Mouse (Mus musculus) midbrain, embryonic 16.5 days (tissue): ENCODE measurements at regions not wholly inside any gene's neighbourhood (a gene's known extent, or its start where the extent isn't known, plus 50 kb on each side); places are given as distances from the start of the nearest gene placed in this dataset.

ENCODE experiments used
- ATAC-seq: fragments of 200-750 bp; cut with Nextera tagmentation; 2 replicates; pipeline ENCODE4 v1.8.0; 2017; ENCODE audit warnings: moderate TSS enrichment
- H3K27ac ChIP-seq: fragments of 300-500 bp; sonication (generic); 2 replicates; pipeline ENCODE4 v1.5.1; 2014; ENCODE audit warnings: mild to moderate bottlenecking, low read length, mixed read lengths
- H3K27me3 ChIP-seq: fragments of 300-500 bp; sonication (generic); 2 replicates; pipeline ENCODE4 v1.6.1; 2014; ENCODE audit warnings: low read depth, low read length, mixed read lengths; ENCODE audit not compliant: control insufficient read depth, insufficient read depth
- H3K36me3 ChIP-seq: fragments of 300-500 bp; sonication (generic); 2 replicates; pipeline ENCODE4 v1.6.1; 2014; ENCODE audit warnings: mild to moderate bottlenecking, low read length, moderate library complexity, mixed read lengths; ENCODE audit not compliant: control insufficient read depth, insufficient read depth
- H3K4me1 ChIP-seq: fragments of 300-500 bp; sonication (generic); 2 replicates; pipeline ENCODE4 v1.6.1; 2014; ENCODE audit warnings: mild to moderate bottlenecking, low read length, mixed read lengths; ENCODE audit not compliant: control insufficient read depth, insufficient read depth
- H3K4me2 ChIP-seq: fragments of 300-500 bp; sonication (generic); 2 replicates; pipeline ENCODE4 v1.6.1; 2014; ENCODE audit warnings: mild to moderate bottlenecking, low read length, mixed read lengths
- H3K4me3 ChIP-seq: fragments of 300-500 bp; sonication (generic); 2 replicates; pipeline ENCODE4 v1.5.1; 2014; ENCODE audit warnings: low read depth, mild to moderate bottlenecking, low read length, moderate library complexity, mixed read lengths
- H3K9ac ChIP-seq: fragments of 300-500 bp; sonication (generic); 2 replicates; pipeline ENCODE4 v1.6.1; 2014; ENCODE audit warnings: low read depth, low read length, mixed read lengths
- H3K9me3 ChIP-seq: fragments of 300-500 bp; sonication (generic); replicated peaks from 2 replicates; pipeline ENCODE4 v1.6.1; 2014; ENCODE audit warnings: mild to moderate bottlenecking, low read length, mixed read lengths; ENCODE audit not compliant: control insufficient read depth, poor library complexity, severe bottlenecking
- WGBS: fragments of 180-500 bp; shearing (Covaris S2); extraction: QIAGEN DNeasy Blood & Tissue Kit; methylation state at CpG from one replicate; pipeline ENCODE4 v1.1.7; 2014; 5-methylcytosine and 5-hydroxymethylcytosine counted together

DNA sequence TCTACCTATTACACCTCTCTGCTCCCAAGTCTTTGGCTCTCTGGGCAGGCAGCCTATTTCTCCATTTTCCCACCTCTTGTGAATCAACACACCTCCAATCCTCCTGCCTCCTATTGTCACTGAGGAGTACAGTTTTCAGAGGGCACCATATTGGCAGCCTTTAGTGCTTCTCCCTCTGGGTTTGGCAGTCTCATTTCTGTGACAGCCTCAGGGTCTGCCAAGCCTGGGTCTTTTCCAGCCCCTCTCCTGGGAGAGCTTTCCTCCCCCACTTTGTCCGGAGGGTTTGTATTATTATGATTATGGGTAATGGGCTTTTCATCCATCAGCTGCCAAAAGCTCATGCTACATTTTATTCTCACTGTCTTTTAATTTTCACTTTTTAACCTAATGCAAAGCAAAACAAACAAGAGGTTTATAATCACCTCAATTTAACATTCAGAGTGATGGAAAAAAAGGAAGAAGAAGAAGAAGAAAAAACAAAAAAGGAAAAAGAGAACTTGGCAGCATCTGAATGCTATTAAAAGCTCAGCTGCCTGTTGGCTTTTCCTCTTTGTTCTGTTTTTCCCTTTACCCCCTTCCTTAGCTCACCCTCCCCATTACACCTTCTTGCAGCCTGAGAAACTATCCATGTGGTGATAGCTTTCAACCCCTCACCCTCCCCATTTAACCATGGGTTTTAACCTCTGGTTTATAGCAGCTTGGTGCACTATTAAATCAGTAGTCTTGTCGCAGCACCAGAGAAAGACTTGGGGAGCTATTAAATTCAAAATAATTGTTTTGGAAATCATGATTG lies 790.5 kb upstream of the Cdh8 start:
- 32% methylated on average over 2 of the region's 2 CpGs for WGBS
- no peaks in the 10 kb centered on the region for H3K4me1 ChIP-seq
- H3K27me3 ChIP-seq, result no peaks in the 10 kb centered on the region
- ATAC-seq, result peak; percentile 80
- H3K27ac ChIP-seq, result no peak overlapping the region
- H3K36me3 ChIP-seq, result no peaks in the 10 kb centered on the region
- no peak overlapping the region for H3K9ac ChIP-seq
- H3K4me3 ChIP-seq, result no peak overlapping the region
- no peak overlapping the region for H3K4me2 ChIP-seq
- no peaks in the 10 kb centered on the region for H3K9me3 ChIP-seq

DNA sequence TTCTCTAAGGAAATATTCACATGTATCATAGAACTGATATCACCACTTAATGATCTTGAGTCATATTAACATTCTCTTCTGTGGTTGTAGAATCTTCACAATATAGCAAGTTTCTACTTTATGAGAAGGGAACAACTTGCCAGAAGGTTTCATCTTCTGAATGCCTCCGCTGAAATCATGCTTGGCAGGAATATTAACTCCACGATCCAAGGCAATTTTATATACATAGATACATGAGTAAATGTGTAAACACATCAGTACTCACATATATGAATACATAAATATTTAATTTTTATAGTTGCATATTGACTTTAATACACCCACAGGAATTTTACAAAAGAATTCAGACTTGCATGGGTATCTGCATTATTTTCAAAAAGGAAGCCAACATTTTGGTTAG lies 777.0 kb upstream of the Cdh8 start:
- no peak for ATAC-seq
- Histone ChIP-seq H3K27me3 (no peaks in the 10 kb centered on the region), H3K36me3 (no peaks in the 10 kb centered on the region), H3K9me3 (no peaks in the 10 kb centered on the region), H3K27ac (no peak overlapping the region), H3K4me2 (no peak overlapping the region), H3K4me3 (no peak overlapping the region), H3K4me1 (no peaks in the 10 kb centered on the region), H3K9ac (no peak overlapping the region)
- 96% methylated on average over 2 of the region's 2 CpGs for WGBS

DNA sequence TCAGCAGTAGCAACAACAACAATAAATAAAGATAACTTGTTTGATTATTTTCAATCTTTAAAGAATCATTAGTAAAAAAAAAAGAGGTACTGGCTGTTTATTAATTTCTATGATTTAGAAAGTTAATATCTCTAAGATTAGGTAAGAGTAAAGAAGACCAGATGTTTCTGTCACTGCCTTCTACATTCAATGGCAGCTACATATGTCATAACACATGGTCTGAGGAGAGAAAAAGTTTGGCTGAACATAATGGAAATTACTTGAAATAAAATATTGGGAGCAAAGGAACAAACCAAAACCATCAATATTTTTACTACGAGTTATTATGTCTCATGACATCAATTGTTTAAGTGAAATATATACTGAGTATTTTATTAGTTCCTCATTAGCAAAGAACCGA lies 774.4 kb upstream of the Cdh8 start:
- no peak for ATAC-seq
- Histone ChIP-seq H3K9me3 (no peaks in the 10 kb centered on the region), H3K4me2 (no peak overlapping the region), H3K27me3 (no peaks in the 10 kb centered on the region), H3K9ac (no peak overlapping the region), H3K36me3 (no peaks in the 10 kb centered on the region), H3K27ac (no peak overlapping the region), H3K4me3 (no peak overlapping the region), H3K4me1 (no peaks in the 10 kb centered on the region; the same call in 1 of the 2 replicates)
- 90% methylated on average over 2 of the region's 2 CpGs for WGBS

DNA sequence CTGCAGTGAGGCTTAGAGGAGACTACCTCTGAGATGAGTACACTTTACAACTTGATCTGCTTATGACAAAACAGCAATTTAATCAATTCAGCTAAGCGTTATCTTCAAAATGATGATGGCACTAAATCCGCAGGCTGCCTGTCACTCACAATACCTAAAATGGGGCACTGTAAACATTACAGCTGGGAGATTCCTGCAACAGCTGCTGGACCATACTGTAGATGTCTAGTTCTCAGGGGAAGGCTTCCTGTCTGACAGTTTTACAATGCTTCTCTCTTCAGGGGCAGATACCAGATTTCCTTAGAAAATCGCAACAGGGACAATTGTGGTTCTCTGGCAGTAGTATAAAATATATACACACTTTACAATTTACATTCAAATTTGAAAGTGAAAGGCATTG lies 771.7 kb upstream of the Cdh8 start:
- WGBS, result 62% methylated on average over 3 of the region's 3 CpGs

DNA sequence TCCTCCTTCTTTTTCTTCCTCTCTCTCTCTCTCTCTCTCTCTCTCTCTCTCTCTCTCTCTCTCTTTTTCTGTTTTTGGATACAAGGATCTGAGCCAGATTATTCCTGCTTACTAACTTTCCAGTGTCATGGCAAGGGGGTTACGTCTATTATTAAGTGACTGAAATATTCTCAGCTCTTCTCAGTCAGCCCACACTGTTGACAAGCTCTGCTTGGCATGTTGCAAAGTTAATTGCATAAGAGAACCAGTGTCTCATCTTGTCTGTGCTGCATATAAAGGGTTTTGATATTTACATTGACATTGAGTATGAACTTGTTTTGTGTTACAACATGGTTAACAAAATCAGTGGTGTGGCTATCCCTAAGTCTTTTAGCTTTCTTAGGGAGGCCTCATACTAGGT lies 760.2 kb upstream of the Cdh8 start:
- no peak overlapping the region for H3K9ac ChIP-seq
- H3K4me1 ChIP-seq, result no peaks in the 10 kb centered on the region
- 93% methylated on average over 1 of the region's 1 CpGs for WGBS
- no peaks in the 10 kb centered on the region for H3K9me3 ChIP-seq
- H3K27me3 ChIP-seq, result no peaks in the 10 kb centered on the region
- no peak overlapping the region for H3K27ac ChIP-seq
- no peak for ATAC-seq
- H3K4me3 ChIP-seq, result no peak overlapping the region
- H3K4me2 ChIP-seq, result no peak overlapping the region
- no peaks in the 10 kb centered on the region for H3K36me3 ChIP-seq

More for the DNA sequence above, 771.7 kb upstream of the Cdh8 start:
- H3K27ac ChIP-seq, result no peak overlapping the region
- H3K27me3 ChIP-seq, result no peaks in the 10 kb centered on the region
- H3K9me3 ChIP-seq, result no peaks in the 10 kb centered on the region
- no peak overlapping the region for H3K9ac ChIP-seq
- H3K4me3 ChIP-seq, result no peak overlapping the region
- no peak overlapping the region for H3K4me2 ChIP-seq
- no peaks in the 10 kb centered on the region; the same call in 1 of the 2 replicates for H3K4me1 ChIP-seq
- no peaks in the 10 kb centered on the region for H3K36me3 ChIP-seq
- ATAC-seq, result no peak

DNA sequence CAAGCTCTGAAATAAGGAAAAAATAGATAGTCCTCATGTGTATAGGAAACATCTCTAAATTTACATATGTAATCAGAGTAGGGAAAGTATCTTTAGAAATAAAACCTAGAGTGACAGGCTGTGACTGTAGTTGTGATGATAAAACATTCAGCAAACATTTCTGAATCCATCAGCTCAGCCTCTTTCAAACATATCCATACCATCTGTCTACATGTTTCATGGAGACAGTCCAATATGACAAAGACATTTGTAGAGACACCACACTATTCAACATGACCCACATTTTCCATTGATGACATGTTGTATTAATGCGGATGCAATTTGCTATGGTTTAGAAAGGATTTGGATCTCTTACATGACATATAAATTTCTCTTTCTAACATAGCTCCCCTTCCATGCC lies 729.1 kb upstream of the Cdh8 start:
- Histone ChIP-seq H3K4me2 (no peak overlapping the region), H3K27me3 (no peaks in the 10 kb centered on the region), H3K36me3 (no peaks in the 10 kb centered on the region), H3K4me1 (no peaks in the 10 kb centered on the region), H3K9ac (no peak overlapping the region), H3K9me3 (no peaks in the 10 kb centered on the region), H3K4me3 (no peak overlapping the region), H3K27ac (no peak overlapping the region)
- WGBS, result 91% methylated on average over 1 of the region's 1 CpGs
- no peak for ATAC-seq

DNA sequence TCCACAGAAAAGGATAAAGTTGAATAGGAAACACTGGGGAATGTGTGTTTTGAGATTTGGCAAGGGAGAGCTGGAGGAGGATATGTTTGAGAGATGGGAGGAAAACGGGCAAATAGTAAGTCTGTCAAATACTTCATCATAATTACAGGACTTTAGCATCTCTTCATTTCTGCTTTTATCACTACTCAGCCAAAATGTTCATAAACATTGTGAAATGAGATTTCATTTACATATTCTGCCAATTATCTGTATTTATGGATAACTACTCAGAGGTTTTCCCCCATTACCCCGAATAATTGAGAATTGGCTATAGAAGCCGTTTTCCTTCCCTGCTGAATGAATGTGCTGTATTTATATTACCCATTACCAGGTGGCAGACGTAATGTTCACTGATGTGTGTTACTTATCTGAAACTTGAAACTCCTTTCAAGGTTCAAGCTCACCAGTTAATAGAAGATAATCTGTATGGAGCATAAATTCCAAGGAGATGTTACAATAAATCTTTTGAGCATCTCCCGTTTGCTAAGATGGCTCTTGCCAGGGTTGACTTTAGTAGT lies 727.9 kb upstream of the Cdh8 start:
- H3K9ac ChIP-seq, result no peak overlapping the region
- no peak overlapping the region for H3K27ac ChIP-seq
- no peak for ATAC-seq
- no peak overlapping the region for H3K4me2 ChIP-seq
- 72% methylated on average over 5 of the region's 5 CpGs for WGBS
- H3K27me3 ChIP-seq, result no peaks in the 10 kb centered on the region
- H3K4me1 ChIP-seq, result no peaks in the 10 kb centered on the region
- no peaks in the 10 kb centered on the region for H3K9me3 ChIP-seq
- no peak overlapping the region for H3K4me3 ChIP-seq
- no peaks in the 10 kb centered on the region for H3K36me3 ChIP-seq

DNA sequence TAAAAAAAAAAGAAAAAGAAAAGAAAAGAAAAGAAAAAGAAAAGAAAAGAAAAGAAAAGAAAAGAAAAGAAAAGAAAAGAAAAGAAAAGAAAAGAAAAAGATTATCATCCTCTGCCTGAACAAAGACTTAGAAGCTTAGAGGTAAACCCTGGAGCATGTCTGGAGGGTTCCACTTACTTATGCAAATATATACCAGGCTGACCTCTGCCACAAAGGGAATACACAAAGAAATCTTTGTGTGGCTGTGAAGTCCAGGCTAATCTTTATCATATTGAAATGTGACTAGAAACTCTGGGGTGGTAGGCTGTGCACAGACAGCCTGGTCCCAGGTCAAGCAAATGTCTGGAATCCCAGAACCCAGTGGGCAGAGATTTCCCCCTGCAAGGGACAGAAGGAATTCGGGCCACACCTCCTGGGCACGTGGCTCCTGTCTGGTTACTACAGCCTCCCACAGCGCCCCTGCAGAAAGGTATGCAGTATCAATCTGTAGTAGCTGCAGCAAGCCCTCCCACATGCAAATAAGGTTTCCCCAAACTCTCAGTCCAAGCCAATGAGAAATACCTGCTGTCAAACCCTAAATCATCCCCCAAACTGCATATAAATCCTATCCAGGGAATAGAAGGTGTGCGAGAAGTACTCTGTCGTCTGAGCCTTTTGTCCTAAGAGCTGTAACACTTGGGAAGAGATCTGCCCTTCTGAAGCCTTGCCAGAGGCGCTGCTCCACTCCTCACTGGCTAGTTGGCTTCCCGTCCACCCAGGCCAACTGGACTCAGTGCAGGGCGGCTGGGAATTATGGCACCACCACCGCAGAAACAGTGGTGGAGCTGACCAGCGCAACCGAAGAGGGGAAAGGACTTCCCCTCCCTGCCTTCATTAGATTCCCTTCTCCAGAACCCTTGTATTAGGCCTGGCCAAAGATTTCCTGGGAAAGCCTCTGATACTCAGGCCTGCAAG lies 688.4 kb upstream of the Cdh8 start:
- H3K27ac ChIP-seq, result no peak overlapping the region
- H3K4me2 ChIP-seq, result no peak overlapping the region
- H3K4me3 ChIP-seq, result no peak overlapping the region
- 40% methylated on average over 11 of the region's 11 CpGs for WGBS
- no peaks in the 10 kb centered on the region for H3K9me3 ChIP-seq
- no peak overlapping the region for H3K9ac ChIP-seq
- no peak for ATAC-seq
- H3K27me3 ChIP-seq, result no peaks in the 10 kb centered on the region
- no peaks in the 10 kb centered on the region for H3K4me1 ChIP-seq
- no peaks in the 10 kb centered on the region for H3K36me3 ChIP-seq

DNA sequence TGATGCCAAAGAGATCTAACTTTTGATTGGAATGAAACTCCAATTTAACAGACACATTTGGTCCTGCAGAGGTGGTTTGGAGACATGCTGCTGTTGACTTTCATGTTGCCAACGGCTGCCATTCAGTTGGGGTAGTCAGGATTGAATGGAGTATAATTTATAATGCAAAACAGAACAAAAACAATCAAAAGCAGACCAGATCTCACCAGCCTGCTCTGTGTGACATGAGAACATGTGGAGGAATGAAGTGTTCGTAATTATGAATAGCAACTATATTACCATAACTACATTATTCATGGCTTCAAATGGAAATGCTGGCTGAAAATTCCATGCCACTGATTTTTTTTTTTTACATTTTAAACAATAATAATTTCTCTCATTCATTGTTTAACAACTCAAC lies 685.7 kb upstream of the Cdh8 start:
- H3K4me3 ChIP-seq, result no peak overlapping the region
- no peak overlapping the region for H3K27ac ChIP-seq
- no peaks in the 10 kb centered on the region for H3K4me1 ChIP-seq
- no peaks in the 10 kb centered on the region for H3K27me3 ChIP-seq
- WGBS, result 43% methylated on average over 2 of the region's 2 CpGs
- no peak for ATAC-seq
- H3K9ac ChIP-seq, result no peak overlapping the region
- H3K9me3 ChIP-seq, result no peaks in the 10 kb centered on the region
- no peaks in the 10 kb centered on the region for H3K36me3 ChIP-seq
- no peak overlapping the region for H3K4me2 ChIP-seq
